Mouse (Mus musculus): ENCODE data around the gene Grk1.

- TF ChIP-seq CTCF (conservative IDR thresholded peaks at IDR 0.05 in 1 of 2, IDR thresholded peaks at IDR 0.05 in 1 of 2; ENCODE audit: low read depth in 2 of 2, low read length in 2 of 2) (no peak), E2F4 (IDR thresholded peaks at IDR 0.05; ENCODE audit: insufficient replicate concordance, low read depth, low read length) (no peak), POLR2A (IDR thresholded peaks at IDR 0.05; ENCODE audit: low read depth, low read length) (no peak), RAD21 (IDR thresholded peaks at IDR 0.05; ENCODE audit: low read depth, low read length) (no peak), MEF2A (IDR thresholded peaks at IDR 0.05; ENCODE audit: borderline replicate concordance, low read depth, low read length) (no peak)
Measured at GRCm38 (mm10) chr8:13434889-13435288, 30.0 kb downstream of the Grk1 start, which contains the start of gene Tmem255b.
